Comparison of ENCODE assay signal across 11 mouse cellular contexts in the genomic region with DNA sequence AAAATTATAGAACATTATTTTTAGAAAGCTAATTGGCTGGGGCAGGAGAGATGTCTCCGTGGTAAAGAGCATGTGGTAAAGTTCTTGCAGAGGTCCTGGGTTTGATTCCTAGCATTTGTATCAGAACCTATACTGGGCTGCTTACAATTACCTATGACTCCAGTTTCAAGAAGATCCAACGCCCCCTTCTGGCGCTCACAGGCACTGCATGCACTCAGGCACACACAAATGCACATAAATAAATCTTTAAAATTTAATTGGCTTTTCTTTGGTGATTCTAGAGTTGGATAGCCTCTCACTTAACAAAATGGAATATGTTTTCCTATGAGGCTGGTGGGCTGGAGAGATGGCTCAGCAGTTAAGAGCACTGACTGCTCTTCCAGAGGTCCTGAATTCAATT.
DNase-seq lines count a peak whose midpoint lies in the region; ATAC-seq and TF ChIP-seq lines count a peak whose summit lies in the region.
"Had no signal": no experiment of that assay in that cellular context is flagged by ENCODE, and none has a peak within 500 bp of the region (broad histone marks: within the 10 kb centered on the region; RNA-seq: fewer than 3 reads in every experiment).

No protein-coding gene starts in this region.

- H3K36me3 ChIP-seq in ES-E14 (ENCODE audit: control insufficient read depth, insufficient read depth, low read length, poor library complexity, severe bottlenecking), result no peaks in the 10 kb centered on the region; the same call in 1 of the 2 replicates
- H3K36me3 ChIP-seq: embryonic facial prominence, embryonic 13.5 days; neural tube, embryonic 15.5 days had no signal

- ATAC-seq in megakaryocyte progenitor cell, adult 5-6 weeks (replicated peaks; ENCODE audit: poor library complexity), result 0 out of 2 replicates have a peak, but pooled peaks have one; percentile 44

- H3K27ac ChIP-seq in ES-E14 (ENCODE audit: insufficient read depth, low read depth, low read length, poor library complexity, severe bottlenecking), result no peak overlapping the region
- H3K27ac ChIP-seq: embryonic facial prominence, embryonic 13.5 days; neural tube, embryonic 15.5 days had no signal

- no peaks in the 10 kb centered on the region for H3K9me3 ChIP-seq in ES-E14 (ENCODE audit: control insufficient read depth, insufficient read depth, low read depth, low read length)
- H3K9me3 ChIP-seq: embryonic facial prominence, embryonic 13.5 days; neural tube, embryonic 15.5 days had no signal

- H3K9ac ChIP-seq in ES-E14 (ENCODE audit: insufficient read depth, low read depth, low read length, poor library complexity, severe bottlenecking), result no peak overlapping the region
- H3K9ac ChIP-seq: embryonic facial prominence, embryonic 13.5 days; neural tube, embryonic 15.5 days had no signal

- DNase-seq in adrenal gland, postnatal 36 days, result peak; percentile 9 to 12
- DNase-seq in adrenal gland, postnatal 25 days, result no peak
- DNase-seq in lung, adult 2 months, result no peak
- no peak for DNase-seq in lung, postnatal 25 days (ENCODE audit: low spot score)
- no peak for DNase-seq in ES-E14 (ENCODE audit: low read depth, low spot score)
- no peak for DNase-seq in cerebellum, postnatal 14 days
- no peak for DNase-seq in ovary, adult 18-20 months (ENCODE audit: low spot score)
- DNase-seq: left cerebral cortex, postnatal 4 days had no signal

- in situ Hi-C loops in ES-E14 (cut with MboI; ENCODE audit: low sequenced_read_pairs in 2 of 2, unreplicated experiment in 2 of 2), result no loop called here

- 65% methylated on average over 3 of the region's 3 CpGs for WGBS in lung, adult 2 months

- H3K4me3 ChIP-seq in lung, adult 2 months (replicated peaks; ENCODE audit: extremely low read depth, low read depth, low read length), result no peak overlapping the region
- H3K4me3 ChIP-seq in ES-E14 (ENCODE audit: insufficient read depth in 1 of 2, low read depth in 1 of 2, low read length in 2 of 2, poor library complexity in 1 of 2, severe bottlenecking in 1 of 2), result no peak overlapping the region
- H3K4me3 ChIP-seq: embryonic facial prominence, embryonic 13.5 days; neural tube, embryonic 15.5 days had no signal

- H3K4me1 ChIP-seq in lung, adult 2 months (ENCODE audit: control insufficient read depth, insufficient read depth, low read length), result peaks cover 7% of the 10 kb centered on the region
- H3K4me1 ChIP-seq in ES-E14 (ENCODE audit: control insufficient read depth in 2 of 2, insufficient read depth in 2 of 2, low read length in 2 of 2, poor library complexity in 1 of 2), result peaks cover 0 to 14% of the 10 kb centered on the region in 2 experiments; a peak in 3 of 4 replicates
- H3K4me1 ChIP-seq: embryonic facial prominence, embryonic 13.5 days; neural tube, embryonic 15.5 days had no signal

- TF ChIP-seq POLR2A in lung, adult 2 months (IDR thresholded peaks at IDR 0.05; ENCODE audit: borderline replicate concordance, extremely low read depth, low read depth, low read length), result no peak

- TF ChIP-seq CTCF in lung, adult 2 months (IDR thresholded peaks at IDR 0.05; ENCODE audit: insufficient read depth, low read length), result peak; percentile 27

TF ChIP-seq in ES-E14, 5 proteins besides CTCF, POLR2A, EP300 and RAD21:
- TF ChIP-seq MAFK (IDR thresholded peaks at IDR 0.05; ENCODE audit: insufficient read depth, low read depth, low read length), result no peak
- TF ChIP-seq ZC3H11A (IDR thresholded peaks at IDR 0.05; ENCODE audit: borderline replicate concordance, low read depth, low read length), result peak; percentile 55; the same call in 1 of the 2 replicates
- no peak for TF ChIP-seq HCFC1 (IDR thresholded peaks at IDR 0.05; ENCODE audit: borderline replicate concordance, insufficient read depth, low read length)
- no peak for TF ChIP-seq CHD2 (IDR thresholded peaks at IDR 0.05; ENCODE audit: low read depth, low read length)
- TF ChIP-seq ZNF384 (IDR thresholded peaks at IDR 0.05; ENCODE audit: low read depth, low read length), result no peak

Comparison
In these comparisons a context has a peak if more than half of its experiments do, and no peak if none do; other contexts are left out.
1. DNase-seq: peak in adrenal gland, postnatal 36 days (2 of 2); none in adrenal gland, postnatal 25 days (single experiment), lung, adult 2 months (single experiment), lung, postnatal 25 days (single experiment), ES-E14 (single experiment), cerebellum, postnatal 14 days (0 of 2) and ovary, adult 18-20 months (single experiment).